Mouse (Mus musculus): ENCODE measurements around the gene Kdm4b. TPM values are rescaled to one million over a fixed set of nuclear protein-coding genes. Genes with fewer than 3 reads are reported as not detected.

Kdm4b gene
- polyA plus RNA-seq, 1 experiment, result not detected

- H3K4me1 ChIP-seq (ENCODE audit: control insufficient read depth, insufficient read depth, low read length), result peaks cover 53% of the 10 kb centered on the region
- WGBS, result 43% methylated on average over 8 of the region's 8 CpGs
- H3K27ac ChIP-seq (ENCODE audit: insufficient read depth, low read depth, low read length), result no peak overlapping the region
- H3K4me3 ChIP-seq (ENCODE audit: insufficient read depth, low read depth, low read length), result no peak overlapping the region
- TF ChIP-seq CTCF (IDR thresholded peaks at IDR 0.05; ENCODE audit: insufficient read depth, low read depth, low read length) (peak; percentile 44; the same call in 1 of the 2 replicates), POLR2A (IDR thresholded peaks at IDR 0.05; ENCODE audit: insufficient read depth, low read depth, low read length) (no peak)
Observed at GRCm38 (mm10) chr17:56332987-56333386, 7.1 kb downstream of the Kdm4b start.

- TF ChIP-seq POLR2A (IDR thresholded peaks at IDR 0.05; ENCODE audit: insufficient read depth, low read depth, low read length), result no peak
- TF ChIP-seq CTCF (IDR thresholded peaks at IDR 0.05; ENCODE audit: insufficient read depth, low read depth, low read length), result peak; percentile 61
- Histone ChIP-seq H3K4me3 (ENCODE audit: insufficient read depth, low read depth, low read length) (no peak overlapping the region), H3K27ac (ENCODE audit: insufficient read depth, low read depth, low read length) (no peak overlapping the region), H3K4me1 (ENCODE audit: control insufficient read depth, insufficient read depth, low read length) (peaks cover 51% of the 10 kb centered on the region)
- WGBS, result 16% methylated on average over 4 of the region's 4 CpGs
Observed at GRCm38 (mm10) chr17:56337190-56337589, 11.3 kb downstream of the Kdm4b start.

GRCm38 (mm10) chr17:56337791-56338190, 11.9 kb downstream of the Kdm4b start:
- 72% methylated on average over 6 of the region's 6 CpGs for WGBS
- Histone ChIP-seq H3K27ac (ENCODE audit: insufficient read depth, low read depth, low read length) (no peak overlapping the region), H3K4me3 (ENCODE audit: insufficient read depth, low read depth, low read length) (no peak overlapping the region), H3K4me1 (ENCODE audit: control insufficient read depth, insufficient read depth, low read length) (peaks cover 51% of the 10 kb centered on the region)
- TF ChIP-seq POLR2A (IDR thresholded peaks at IDR 0.05; ENCODE audit: insufficient read depth, low read depth, low read length) (no peak), CTCF (IDR thresholded peaks at IDR 0.05; ENCODE audit: insufficient read depth, low read depth, low read length) (no peak)

- TF ChIP-seq POLR2A (IDR thresholded peaks at IDR 0.05; ENCODE audit: insufficient read depth, low read depth, low read length) (no peak), CTCF (IDR thresholded peaks at IDR 0.05; ENCODE audit: insufficient read depth, low read depth, low read length) (no peak; the same call in 1 of the 2 replicates)
- Histone ChIP-seq H3K27ac (ENCODE audit: insufficient read depth, low read depth, low read length) (no peak overlapping the region), H3K4me1 (ENCODE audit: control insufficient read depth, insufficient read depth, low read length) (peaks cover 54% of the 10 kb centered on the region), H3K4me3 (ENCODE audit: insufficient read depth, low read depth, low read length) (no peak overlapping the region)
- 60% methylated on average over 4 of the region's 4 CpGs for whole genome bisulfite sequencing
Observed at GRCm38 (mm10) chr17:56338909-56339308, 13.0 kb downstream of the Kdm4b start.

- Histone ChIP-seq H3K4me1 (ENCODE audit: control insufficient read depth, insufficient read depth, low read length) (peaks cover 48% of the 10 kb centered on the region), H3K27ac (ENCODE audit: insufficient read depth, low read depth, low read length) (no peak overlapping the region), H3K4me3 (ENCODE audit: insufficient read depth, low read depth, low read length) (no peak overlapping the region)
- TF ChIP-seq POLR2A (IDR thresholded peaks at IDR 0.05; ENCODE audit: insufficient read depth, low read depth, low read length) (no peak), CTCF (IDR thresholded peaks at IDR 0.05; ENCODE audit: insufficient read depth, low read depth, low read length) (no peak)
Observed at GRCm38 (mm10) chr17:56340717-56341116, 14.9 kb downstream of the Kdm4b start.

GRCm38 (mm10) chr17:56343466-56343865, 17.6 kb downstream of the Kdm4b start:
- WGBS, result 66% methylated on average over 3 of the region's 3 CpGs
- no peak overlapping the region for H3K27ac ChIP-seq (ENCODE audit: insufficient read depth, low read depth, low read length)
- H3K4me1 ChIP-seq (ENCODE audit: control insufficient read depth, insufficient read depth, low read length), result peaks cover 40% of the 10 kb centered on the region
- TF ChIP-seq CTCF (IDR thresholded peaks at IDR 0.05; ENCODE audit: insufficient read depth, low read depth, low read length) (no peak), POLR2A (IDR thresholded peaks at IDR 0.05; ENCODE audit: insufficient read depth, low read depth, low read length) (no peak)
- H3K4me3 ChIP-seq (ENCODE audit: insufficient read depth, low read depth, low read length), result no peak overlapping the region

- peaks cover 43% of the 10 kb centered on the region for H3K4me1 ChIP-seq (ENCODE audit: control insufficient read depth, insufficient read depth, low read length)
- no peak overlapping the region for H3K4me3 ChIP-seq (ENCODE audit: insufficient read depth, low read depth, low read length)
- WGBS, result 64% methylated on average over 2 of the region's 2 CpGs
- no peak overlapping the region for H3K27ac ChIP-seq (ENCODE audit: insufficient read depth, low read depth, low read length)
- no peak for TF ChIP-seq POLR2A (IDR thresholded peaks at IDR 0.05; ENCODE audit: insufficient read depth, low read depth, low read length)
- TF ChIP-seq CTCF (IDR thresholded peaks at IDR 0.05; ENCODE audit: insufficient read depth, low read depth, low read length), result no peak
Observed at GRCm38 (mm10) chr17:56345364-56345763, 19.5 kb downstream of the Kdm4b start.

- no peak overlapping the region for H3K27ac ChIP-seq (ENCODE audit: insufficient read depth, low read depth, low read length)
- WGBS, result 40% methylated on average over 4 of the region's 4 CpGs
- TF ChIP-seq CTCF (IDR thresholded peaks at IDR 0.05; ENCODE audit: insufficient read depth, low read depth, low read length) (no peak), POLR2A (IDR thresholded peaks at IDR 0.05; ENCODE audit: insufficient read depth, low read depth, low read length) (no peak)
- H3K4me1 ChIP-seq (ENCODE audit: control insufficient read depth, insufficient read depth, low read length), result peaks cover 33% of the 10 kb centered on the region
- H3K4me3 ChIP-seq (ENCODE audit: insufficient read depth, low read depth, low read length), result no peak overlapping the region
Observed at GRCm38 (mm10) chr17:56348128-56348527, 22.3 kb downstream of the Kdm4b start.

- no peak overlapping the region for H3K4me3 ChIP-seq (ENCODE audit: insufficient read depth, low read depth, low read length)
- TF ChIP-seq CTCF (IDR thresholded peaks at IDR 0.05; ENCODE audit: insufficient read depth, low read depth, low read length) (no peak), POLR2A (IDR thresholded peaks at IDR 0.05; ENCODE audit: insufficient read depth, low read depth, low read length) (no peak)
- H3K4me1 ChIP-seq (ENCODE audit: control insufficient read depth, insufficient read depth, low read length), result peaks cover 29% of the 10 kb centered on the region
- no peak overlapping the region for H3K27ac ChIP-seq (ENCODE audit: insufficient read depth, low read depth, low read length)
Observed at GRCm38 (mm10) chr17:56348586-56348985, 22.7 kb downstream of the Kdm4b start.

- peak; percentile 20; the same call in 1 of the 2 replicates for TF ChIP-seq CTCF (IDR thresholded peaks at IDR 0.05; ENCODE audit: insufficient read depth, low read depth, low read length)
- no peak for TF ChIP-seq POLR2A (IDR thresholded peaks at IDR 0.05; ENCODE audit: insufficient read depth, low read depth, low read length)
- WGBS, result 13% methylated on average over 2 of the region's 2 CpGs
- H3K4me3 ChIP-seq (ENCODE audit: insufficient read depth, low read depth, low read length), result no peak overlapping the region
- H3K4me1 ChIP-seq (ENCODE audit: control insufficient read depth, insufficient read depth, low read length), result peaks cover 21% of the 10 kb centered on the region
- no peak overlapping the region for H3K27ac ChIP-seq (ENCODE audit: insufficient read depth, low read depth, low read length)
Observed at GRCm38 (mm10) chr17:56350694-56351093, 24.8 kb downstream of the Kdm4b start.

Data from olfactory bulb, adult 2 months (tissue).